Mouse (Mus musculus) left cerebral cortex, adult 8-10 months (tissue): ENCODE measurements around the gene Furin. TPM values are rescaled to one million over a fixed set of nuclear protein-coding genes. Genes with fewer than 3 reads are reported as not detected.

Experiments
- DNase-seq, 2 experiments: peaks; one replicate each; pipeline ENCODE4 v3.0.0; 2022; ENCODE audit warnings: low spot score in 2 of 2
- total RNA-seq, 4 experiments: library from RNA; stranded (reverse); gene quantifications; 2 replicates each; pipeline ENCODE4 v1.2.4; 2022

Gene Furin
- total RNA-seq, 4 experiments from 2014 or later: 30.7 to 33.6 (median 33.2) TPM

DNA sequence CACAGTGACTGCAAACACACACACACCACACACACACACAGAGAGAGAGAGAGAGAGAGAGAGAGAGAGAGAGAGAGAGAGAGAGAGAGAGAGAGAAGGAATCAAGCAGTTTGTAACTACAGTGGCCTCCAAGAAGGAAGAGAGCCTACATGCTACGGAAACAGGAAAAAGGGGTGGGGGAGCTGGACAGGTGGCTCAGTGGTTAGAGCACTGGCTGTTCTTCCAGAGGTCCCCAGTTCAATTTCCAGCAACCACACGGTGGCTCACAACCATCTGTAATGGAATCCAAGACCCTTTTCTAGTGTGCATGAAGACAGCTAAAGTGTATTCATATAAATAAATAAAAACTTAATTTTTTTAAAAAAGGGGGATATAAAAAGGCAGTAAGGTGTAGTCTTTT, 32.6 kb downstream of the Furin start:
- DNase-seq: no peak

DNA sequence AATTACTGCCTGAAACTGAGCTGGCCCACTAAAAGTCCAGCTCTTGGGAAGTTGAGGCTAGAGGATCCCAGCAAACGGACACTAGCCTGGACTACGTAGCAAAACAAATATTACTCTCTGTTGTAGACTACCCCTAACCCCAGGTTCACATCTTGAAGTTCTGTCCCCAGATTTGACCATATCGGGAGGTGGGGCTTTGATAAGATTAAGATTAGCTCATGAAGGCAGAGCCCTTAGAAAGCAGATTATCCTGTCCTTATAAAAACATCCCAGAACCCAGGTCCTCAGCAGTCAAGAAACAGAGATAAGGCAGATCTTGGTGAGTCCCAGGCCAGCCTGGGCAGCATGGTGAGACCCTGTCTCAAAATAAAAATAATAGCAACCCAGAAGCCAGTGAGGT, 33.1 kb downstream of the Furin start:
- no peak for DNase-seq

DNA sequence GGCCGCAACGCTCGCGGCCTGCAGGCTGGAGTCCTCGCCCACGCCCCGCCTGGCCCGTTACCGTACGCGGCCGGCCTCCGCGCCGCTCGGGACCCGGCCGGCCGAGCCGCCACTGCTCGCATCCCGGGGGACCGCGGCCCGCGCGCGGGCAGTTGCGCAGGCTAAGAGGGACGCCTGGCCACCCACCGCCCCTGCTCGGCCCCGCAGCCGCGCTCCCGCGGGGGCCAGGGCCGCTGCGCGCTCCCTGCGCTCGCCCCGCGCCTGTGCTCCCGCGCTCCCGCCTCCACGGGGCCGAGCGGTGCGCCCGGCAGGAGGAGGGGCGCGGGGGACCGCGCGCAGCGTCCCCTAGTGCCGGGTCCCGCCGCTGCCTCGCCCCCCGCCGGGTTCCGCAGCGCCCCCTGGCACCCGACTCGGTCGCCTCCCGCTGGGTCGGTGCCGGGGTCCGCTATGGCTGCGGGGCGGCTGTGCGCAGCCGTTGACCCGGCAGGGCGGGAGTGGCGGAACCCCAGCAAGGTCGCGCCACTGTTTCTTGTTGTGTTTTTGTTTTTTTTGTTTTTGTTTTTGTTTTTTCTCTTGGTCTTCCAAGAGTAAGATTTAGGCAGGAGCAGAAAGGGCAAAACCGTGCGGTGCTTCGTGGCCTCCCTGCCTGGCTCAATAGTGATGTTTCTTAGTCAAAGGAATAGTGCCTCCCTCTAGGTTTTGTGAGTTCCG, 34.0 kb downstream of the Furin start, which contains the start of gene Man2a2:
Man2a2 (minus strand) TSS at position 335 of the 711 bp plus-strand sequence.
- peak; percentile 50 to 51 for DNase-seq

DNA sequence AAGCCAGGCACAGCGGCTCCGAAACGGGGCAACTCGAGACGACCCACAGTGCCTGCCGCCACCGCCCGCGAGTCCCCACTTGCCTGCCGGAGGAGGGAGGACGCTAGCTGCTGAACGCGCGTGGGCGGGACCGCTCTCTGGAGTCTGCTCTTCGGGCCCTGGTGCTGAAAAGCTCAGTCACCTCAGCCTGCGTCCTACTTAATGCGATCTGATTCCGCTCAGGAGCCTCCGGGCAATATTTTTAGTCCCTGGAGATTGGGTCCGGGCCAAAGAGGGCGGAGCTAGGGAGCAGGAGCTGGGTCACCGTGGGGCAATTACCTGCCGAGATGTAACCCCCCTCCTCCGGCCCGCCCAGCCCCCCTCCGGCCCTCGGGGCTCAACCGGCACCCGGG, 34.6 kb downstream of the Furin start:
- peak; percentile 73 to 89 for DNase-seq

DNA sequence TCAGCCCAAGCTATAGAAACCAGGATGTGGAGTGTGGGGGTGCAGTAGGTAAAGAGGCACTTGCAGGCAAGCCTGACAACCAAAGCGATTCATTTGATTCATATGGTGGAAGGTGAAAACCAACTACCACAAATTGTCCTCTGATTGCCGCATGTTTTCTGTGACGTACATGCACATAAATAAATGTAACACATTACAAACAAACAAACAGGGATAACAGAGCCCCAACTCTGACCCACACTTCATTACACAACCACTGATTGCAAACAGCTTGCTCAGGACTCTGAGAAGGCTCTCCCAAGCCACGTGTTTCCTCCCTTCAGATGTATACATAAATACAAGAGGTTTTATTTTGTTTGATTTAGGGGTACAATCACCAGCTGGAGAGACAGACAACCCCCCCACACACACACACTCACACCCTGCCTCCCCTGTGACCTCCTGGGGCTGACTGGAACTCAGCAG, 35.2 kb downstream of the Furin start:
- DNase-seq: no peak

DNA sequence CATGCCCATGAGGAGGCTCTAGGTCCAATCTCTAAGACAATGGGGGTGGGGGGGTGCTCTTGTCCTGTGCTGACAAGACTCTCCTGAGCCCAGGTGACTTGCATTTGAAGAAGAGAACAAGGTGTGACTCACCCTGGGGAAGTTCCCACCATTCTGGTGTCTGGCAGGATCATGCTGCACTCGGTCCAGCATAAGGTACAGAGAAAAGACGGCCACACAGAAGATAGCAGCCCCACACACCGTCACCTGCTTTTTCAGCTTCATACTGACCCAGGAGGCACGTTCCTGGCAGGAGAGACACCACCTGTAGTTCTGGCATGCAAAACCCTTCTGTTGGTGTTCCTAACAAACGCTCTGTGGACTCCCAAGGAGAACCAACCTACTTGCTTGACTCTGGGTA, 35.8 kb downstream of the Furin start:
- DNase-seq: no peak

DNA sequence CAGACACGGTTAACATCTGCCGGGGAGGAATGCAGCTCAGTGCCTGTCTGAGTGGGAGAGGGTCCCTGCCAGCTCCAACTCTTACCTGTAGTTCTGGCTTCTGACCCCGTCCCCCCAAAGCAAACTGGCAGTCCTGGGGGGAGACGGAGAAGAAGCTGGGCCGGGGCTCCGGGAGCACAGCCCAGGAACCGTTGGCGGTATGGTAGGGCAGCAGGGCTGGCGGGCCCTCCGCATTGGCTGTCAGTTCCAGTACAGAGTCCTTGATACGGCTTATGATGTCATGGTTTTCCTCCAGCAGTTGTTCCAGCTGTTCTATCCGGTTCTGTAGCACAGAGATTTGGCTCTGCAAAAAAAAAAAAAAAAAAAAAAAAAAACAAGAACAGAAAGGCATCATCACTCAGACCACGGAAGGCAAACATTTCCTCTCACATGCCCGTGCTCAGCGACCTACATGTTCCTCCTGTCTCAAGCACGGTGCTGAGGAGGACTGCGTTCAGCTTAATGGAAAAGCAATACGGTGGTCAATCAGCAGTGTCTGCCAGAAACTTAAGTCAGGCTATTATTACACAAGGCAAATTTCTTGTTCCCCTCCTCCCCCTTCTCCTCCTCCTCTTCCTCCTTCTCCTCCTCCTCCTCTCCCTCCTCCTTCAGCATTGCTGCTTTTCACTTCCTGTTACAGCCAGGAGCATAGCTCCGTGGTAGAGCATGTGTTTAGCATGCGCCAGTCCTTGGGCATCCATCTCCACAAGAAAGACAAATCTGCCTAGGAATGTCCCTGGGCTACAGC, 36.4 kb downstream of the Furin start:
- DNase-seq: no peak

DNA sequence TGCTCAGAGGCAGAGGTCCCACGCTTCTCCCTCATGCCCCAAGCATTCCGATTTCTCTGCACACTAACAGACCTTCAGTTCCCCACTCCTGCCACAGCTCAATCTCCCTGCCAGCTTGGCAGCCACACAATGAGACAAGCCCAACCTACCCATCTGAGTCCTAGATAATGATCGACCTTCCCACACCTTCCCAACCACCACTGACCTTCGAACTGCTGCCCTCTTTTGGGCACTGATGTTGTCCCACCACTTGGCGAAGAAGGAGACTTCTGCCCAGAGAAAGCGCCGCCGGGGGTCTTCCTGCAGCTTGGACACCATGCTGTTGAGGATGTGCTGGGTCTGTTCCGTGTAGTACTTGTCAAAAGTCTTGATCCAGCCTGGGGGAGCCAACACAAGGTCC, 37.2 kb downstream of the Furin start:
- no peak for DNase-seq

DNA sequence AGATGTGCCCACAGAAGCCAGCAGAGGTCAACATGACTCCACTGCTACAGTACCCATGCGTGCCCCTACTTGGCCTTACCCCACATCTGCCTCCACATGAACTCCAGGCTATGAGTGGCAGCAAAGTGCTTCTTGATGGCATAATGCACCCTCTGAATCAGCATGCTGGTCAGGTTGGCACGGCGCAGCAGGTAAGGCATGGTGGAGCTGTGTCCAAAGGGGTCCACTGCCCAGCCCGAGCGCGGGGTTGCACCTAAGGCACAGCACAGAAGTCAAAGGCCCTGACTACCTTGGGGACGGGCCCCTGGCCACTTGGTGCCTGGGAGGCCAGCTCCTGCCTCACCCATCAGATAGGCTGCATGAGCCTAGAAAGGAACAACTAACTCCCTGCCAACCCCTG, 38.0 kb downstream of the Furin start:
- DNase-seq: no peak

DNA sequence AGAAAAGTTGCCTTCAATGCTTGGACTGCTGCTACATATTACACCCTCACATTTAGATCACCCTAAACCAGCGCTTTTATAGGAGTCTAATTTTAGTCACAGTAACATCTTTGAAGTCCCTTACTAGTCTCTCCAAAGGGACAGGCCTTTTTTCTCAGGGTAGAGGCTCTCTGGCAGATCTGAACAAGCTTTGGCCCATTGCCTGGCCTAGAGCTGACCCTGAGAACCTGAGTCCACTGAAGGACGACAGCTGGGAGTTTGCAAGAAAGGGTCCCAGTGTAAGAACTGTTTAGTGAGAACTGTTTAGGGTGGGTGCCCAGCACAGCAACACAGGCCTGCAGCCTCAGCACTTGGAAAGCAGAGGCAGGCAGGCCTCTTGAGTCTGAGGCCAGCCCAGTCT, 39.5 kb downstream of the Furin start:
- no peak for DNase-seq

DNA sequence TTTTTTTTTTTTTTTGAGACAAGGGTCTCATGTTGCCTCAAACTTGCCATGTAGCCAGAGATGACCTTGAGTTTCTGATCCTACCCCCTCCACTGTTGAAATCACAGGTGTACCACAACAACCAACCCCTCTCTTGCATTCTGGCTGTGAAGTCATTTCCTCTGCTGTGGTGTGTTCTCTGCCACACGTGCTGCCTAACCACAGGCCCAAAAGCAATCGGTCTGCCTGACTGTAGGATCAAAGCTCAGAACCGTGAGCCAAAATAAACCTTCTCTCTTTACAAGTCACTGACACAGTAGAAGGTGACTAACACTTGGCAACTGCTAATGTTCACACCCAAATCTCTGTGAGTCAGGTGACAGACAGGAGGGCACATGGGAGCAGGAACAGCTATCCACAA, 44.8 kb downstream of the Furin start:
- no peak for DNase-seq

DNA sequence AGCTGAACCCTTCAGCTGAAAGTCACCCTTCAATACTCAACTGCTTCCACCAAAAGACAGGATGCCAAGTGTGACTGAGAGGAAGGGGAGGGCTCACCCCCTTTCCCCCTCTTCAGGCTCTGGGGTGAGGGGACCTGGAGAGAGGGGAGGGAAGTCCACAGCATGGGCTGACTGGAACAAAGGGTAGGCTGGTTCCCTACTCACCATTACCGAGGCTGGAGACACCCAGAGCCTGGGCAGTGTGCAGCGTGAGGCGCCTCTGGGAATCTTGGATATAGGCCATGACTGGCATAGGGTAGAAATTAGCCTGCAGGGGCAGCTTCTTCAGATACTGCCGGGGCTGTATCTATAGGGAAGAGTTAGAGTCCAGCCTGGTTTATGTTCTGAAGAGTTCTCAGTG, 47.2 kb downstream of the Furin start:
- no peak for DNase-seq

DNA sequence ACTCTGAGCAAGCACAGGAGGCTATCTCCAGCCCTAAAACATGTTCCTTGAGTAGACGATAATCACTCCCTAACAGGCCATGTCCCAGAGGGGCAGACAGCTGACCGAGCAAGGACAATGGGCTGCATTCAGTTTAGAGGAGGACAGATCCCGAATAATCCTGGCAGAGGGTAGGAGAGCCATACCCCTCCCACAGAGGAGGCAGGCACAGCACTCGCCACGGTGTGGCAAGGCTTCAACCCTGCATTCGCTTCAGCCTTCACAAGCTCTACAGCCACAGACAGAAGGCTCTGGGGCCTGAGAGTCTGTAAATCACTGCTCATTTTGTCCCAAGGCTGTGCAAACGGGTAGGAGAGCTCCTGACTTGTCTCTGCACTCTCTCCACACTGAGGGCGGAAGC, 48.1 kb downstream of the Furin start:
- DNase-seq: peak in 1 of 2 experiments; percentile 60

DNA sequence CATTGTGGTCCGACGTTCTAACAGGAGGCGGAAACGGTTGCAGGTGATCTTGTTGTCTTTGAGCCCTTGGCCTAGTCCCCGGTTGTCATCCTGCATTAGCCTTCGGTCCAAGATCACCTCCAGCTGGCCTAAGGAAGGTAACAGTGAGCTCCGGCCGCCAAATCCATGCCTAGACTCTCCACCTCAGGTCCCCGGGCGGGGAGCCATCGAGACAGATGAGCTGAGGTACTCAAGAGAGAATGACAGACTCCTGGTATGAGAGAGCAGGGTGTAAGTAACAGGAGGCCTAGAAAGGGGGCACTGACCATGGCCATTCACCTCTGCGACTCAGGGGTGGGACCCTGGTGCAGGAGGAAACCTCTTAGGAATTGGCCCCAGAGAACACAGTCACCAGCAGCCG, 48.9 kb downstream of the Furin start:
- DNase-seq: no peak

DNA sequence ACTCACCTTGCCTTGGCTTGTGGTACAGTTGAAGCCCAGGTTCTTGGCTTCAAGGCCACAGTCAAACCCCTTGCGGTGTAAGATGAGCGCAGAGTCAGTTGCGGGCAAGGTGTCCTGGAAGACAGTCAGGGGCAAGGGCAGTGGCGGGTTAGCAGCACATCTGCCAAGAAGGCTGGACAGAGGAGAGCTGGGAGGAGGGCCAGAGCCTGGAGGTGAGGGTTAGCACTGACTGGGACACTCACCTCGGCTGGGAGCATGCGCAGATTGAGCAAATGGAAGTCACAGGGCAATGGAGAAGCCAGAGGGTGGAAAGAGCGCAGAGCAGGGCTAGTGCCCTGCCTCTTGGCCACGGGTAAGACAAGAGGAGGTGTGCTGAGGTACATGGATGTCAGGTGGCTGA, 52.3 kb downstream of the Furin start:
- no peak for DNase-seq

DNA sequence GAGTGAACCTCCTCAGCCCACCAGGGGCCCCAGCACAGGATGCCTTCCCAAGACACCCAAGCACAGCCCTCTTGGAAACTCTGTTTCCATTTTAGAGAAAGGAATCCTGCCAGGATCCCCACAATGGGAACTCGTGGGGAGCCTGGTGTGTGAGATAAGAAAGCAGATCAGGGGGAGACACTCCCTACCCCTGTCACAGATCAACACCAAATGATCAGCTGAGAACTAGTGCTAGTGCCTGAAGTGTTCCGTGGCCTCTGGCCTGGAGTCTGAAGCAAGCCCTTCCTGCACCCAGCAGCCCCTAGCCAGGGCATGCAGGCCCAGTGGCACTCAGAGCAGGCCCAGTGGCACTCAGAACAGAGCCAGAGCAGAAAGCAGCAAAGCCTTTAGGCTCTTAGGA, 54.4 kb downstream of the Furin start:
- no peak for DNase-seq

DNA sequence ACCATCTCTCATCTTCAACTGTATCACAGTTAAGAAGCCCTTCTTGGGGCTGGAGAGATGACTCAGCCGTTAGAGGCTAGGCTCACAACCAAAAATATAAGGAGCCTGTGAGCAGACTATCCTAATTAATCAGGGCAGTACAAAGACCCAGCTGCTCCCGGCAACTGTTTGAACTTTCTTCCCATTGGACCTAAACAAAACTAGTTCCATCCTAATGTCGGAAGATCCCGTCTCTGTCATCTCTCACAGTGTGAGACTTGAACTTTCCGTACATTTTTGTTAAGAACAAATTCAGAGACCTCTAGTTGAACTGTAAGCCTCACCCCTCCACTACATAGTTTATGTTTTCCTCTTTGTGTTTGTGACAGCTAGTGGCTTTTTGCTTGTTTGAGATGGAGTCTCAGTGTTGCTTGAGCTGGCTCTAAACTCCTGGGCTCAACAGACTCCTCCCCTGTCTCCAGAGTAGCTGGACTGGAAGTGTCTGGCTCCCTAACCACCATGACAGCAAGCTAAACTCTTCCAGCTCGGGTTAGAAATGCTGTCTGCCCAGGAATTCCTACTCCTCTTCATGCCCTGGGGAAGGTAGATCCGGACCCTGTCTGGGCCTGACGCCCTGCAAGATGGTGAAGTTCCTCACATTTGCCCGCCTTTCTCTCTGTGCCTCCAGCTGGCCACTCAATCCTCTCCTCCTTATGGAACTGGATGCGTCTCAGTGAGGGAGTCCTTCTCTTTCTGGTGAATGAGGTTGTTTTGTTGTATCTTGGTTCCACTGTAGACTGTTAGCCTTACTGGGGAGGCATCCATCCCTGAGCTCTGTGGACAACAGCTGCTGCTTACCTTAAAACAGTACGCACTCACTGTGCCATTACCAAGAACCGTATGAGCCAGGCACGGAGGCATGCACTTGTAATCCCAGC, 57.3 kb downstream of the Furin start:
- no peak for DNase-seq

DNA sequence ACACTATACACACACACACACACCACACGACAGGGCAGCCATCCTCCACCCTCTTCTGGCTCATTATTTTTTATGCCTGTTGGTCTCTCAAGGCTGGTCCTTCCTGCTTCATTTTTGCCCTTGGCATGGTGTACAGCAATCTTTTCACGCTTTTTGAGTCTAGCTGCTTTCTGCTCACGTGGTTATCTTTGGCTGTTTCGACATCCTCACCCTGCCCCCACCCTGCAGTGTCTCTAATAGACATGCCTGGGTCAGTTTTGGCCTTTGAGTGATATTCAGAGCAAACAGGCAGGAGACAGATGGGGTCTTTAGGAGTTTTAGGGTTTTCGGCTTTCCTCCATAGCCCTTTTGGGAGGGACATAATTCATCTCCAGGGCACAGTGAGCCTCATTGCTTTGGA, 58.4 kb downstream of the Furin start:
- no peak for DNase-seq

DNA sequence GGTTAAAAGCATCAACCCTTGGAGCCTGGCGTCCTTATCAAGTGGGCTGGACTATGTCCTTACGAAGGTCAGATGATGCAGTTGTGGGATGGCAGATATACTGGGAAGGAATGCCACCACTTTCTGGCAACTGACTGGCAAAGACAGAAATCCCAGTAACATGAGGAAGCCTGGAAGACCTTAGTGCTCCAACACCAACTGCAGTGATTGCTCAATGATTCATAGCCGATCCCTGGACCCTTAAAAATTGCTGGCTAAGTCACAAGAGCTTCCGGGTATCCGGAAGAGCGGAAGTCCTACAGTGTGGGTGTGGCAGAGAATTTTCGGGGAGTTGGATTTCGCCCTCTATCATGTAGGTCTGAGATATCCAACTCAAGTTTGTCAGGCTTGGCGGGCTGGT, 59.1 kb downstream of the Furin start:
- no peak for DNase-seq

DNA sequence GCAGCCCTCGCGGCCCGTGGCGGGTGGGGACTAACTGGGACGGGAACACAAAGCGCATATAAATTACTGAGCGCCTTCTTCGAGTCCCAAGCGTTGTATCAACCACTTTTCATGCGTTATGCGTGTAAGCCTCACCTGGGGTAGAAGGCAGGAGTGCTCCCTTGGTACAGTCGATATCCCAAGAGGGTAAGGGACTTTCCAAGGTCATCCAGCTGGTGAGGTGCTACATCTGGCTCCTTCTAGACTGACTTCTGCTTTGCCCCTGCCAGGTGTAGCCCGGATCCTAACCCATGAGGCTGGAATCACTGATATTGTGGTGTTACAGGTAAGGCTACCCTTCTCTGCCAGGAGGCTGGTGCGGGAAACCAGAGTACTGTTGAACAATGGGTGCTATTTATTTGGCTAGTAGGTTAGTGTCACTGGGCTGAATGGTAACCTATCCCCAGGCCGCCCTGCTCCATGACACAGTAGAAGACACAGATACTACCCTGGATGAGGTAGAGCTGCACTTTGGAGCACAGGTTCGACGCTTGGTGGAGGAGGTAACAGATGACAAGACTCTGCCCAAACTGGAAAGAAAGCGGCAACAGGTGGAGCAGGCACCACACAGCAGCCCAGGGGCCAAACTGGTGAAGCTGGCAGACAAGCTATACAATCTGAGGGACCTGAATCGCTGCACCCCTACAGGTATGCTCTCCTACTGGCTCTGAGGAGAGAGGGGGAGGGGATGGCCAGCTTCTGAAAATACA, 61.8 kb downstream of the Furin start:
- DNase-seq: no peak

DNA sequence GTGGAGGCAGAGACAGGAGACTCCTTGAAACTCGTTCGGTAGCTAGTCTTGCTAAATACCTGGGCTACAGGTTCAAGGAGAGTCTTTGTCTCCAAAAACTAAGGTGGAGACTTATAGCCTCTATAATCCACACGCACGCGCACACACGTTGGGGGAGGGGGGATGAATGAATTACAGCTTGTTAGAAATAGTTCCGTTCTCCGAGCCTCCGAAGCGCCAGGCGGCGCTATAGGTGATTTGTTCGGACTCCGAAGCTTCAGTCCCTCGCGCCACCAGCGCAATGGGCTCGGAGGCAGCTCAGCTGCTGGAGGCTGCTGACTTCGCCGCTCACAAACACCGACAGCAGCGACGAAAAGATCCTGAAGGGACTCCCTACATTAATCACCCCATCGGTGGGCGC, 62.4 kb downstream of the Furin start, which contains the start of gene Hddc3:
Hddc3 (plus strand) TSS at position 247 of the 400 bp plus-strand sequence.
- peak; percentile 92 to 98 for DNase-seq
